Mouse (Mus musculus): ENCODE measurements around the gene St13. TPM values are rescaled to one million over a fixed set of nuclear protein-coding genes. Genes with fewer than 3 reads are reported as not detected.

The St13 gene
- polyA plus RNA-seq, 1 experiment from 2014 or later, result 115 TPM

DNA sequence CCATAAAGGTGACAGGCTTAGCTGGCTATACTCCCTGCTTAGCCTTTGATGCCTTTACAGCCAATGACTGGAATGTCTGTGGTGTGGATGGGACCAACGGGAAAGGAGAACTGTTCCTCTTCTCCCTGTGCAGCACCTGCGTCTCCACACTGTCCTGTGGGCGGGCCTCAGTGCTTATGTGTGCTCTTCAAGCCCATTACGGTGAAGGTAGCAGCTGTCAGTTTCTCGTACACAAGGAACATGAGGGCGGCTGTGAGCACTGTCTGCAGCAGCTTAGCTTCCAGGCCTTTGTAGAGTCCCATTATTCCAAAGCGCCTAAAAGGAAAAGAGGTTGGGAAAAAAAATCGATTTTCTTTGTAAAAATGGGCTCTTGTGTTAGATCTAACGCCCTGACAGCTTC lies 80.4 kb downstream of the St13 start:
- WGBS, result 90% methylated on average over 9 of the region's 9 CpGs

DNA sequence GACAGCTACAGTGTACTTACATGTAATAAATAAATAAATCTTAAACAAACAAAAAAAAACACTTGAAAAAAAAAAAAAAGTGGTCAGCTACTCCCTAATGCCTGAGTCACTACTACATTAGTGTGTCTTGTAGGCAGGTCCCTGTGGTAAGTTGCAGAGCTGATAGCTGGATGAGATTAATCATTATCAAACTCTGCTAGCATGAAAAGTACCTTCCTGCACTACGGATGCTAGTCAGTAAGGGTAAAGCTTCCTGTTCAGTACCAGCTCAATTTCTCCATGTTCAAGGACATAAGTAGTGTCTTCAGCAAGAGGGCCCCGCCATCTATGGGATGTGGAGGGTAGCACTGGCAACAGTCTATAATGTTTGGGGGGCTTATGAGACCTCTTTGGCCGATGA lies 85.9 kb downstream of the St13 start:
- no peak for ATAC-seq (ENCODE audit: extremely low read depth, insufficient number of reproducible peaks, low FRiP score, low TSS enrichment)
- Histone ChIP-seq H3K27ac (replicated peaks) (no peak overlapping the region), H3K4me2 (no peak overlapping the region), H3K4me1 (no peaks in the 10 kb centered on the region), H3K9me3 (no peaks in the 10 kb centered on the region), H3K27me3 (replicated peaks) (no peaks in the 10 kb centered on the region), H3K4me3 (no peak overlapping the region), H3K9ac (no peak overlapping the region), H3K36me3 (peaks cover 44% of the 10 kb centered on the region)
- 83% methylated on average over 3 of the region's 3 CpGs for WGBS

More for the DNA sequence above, 80.4 kb downstream of the St13 start:
- Histone ChIP-seq H3K27ac (replicated peaks) (no peak overlapping the region), H3K9me3 (no peaks in the 10 kb centered on the region), H3K9ac (no peak overlapping the region), H3K4me1 (no peaks in the 10 kb centered on the region), H3K4me3 (no peak overlapping the region), H3K27me3 (replicated peaks) (no peaks in the 10 kb centered on the region), H3K4me2 (no peak overlapping the region), H3K36me3 (peaks cover 88% of the 10 kb centered on the region)
- ATAC-seq (ENCODE audit: extremely low read depth, insufficient number of reproducible peaks, low FRiP score, low TSS enrichment), result no peak

Other genes starting within 250 kb of the St13 start
- gene Mrtfa, start 209.3 kb downstream of the St13 start, polyA plus RNA-seq (2015; fragmentation: Nextera tagmentation; extraction: Ambion mirVana), result 13.9 and 15.9 TPM in 2 replicates
- 0.08 TPM in 1 of 2 replicates, not detected in the other for gene Mchr1, start 164.6 kb downstream of the St13 start, polyA plus RNA-seq (2015; fragmentation: Nextera tagmentation; extraction: Ambion mirVana)
- gene Slc25a17, start 39.3 kb downstream of the St13 start, polyA plus RNA-seq (2015; fragmentation: Nextera tagmentation; extraction: Ambion mirVana), result 50.6 and 52.9 TPM in 2 replicates
- gene Xpnpep3, start 61 bp upstream of the St13 start, polyA plus RNA-seq (2015; fragmentation: Nextera tagmentation; extraction: Ambion mirVana), result 9.9 and 10.8 TPM in 2 replicates
- 0.72 and 1.5 TPM in 2 replicates for gene Dnajb7, start 8.2 kb upstream of the St13 start, polyA plus RNA-seq (2015; fragmentation: Nextera tagmentation; extraction: Ambion mirVana)
- gene Rbx1, start 66.2 kb upstream of the St13 start, polyA plus RNA-seq (2015; fragmentation: Nextera tagmentation; extraction: Ambion mirVana), result 308 and 402 TPM in 2 replicates
- 12.3 and 12.6 TPM in 2 replicates for gene Ep300, start 185.3 kb upstream of the St13 start, polyA plus RNA-seq (2015; fragmentation: Nextera tagmentation; extraction: Ambion mirVana)